Mouse (Mus musculus) liver, embryonic 18 days (tissue): ENCODE results near the gene Mthfsd. TPM values are rescaled to one million over a fixed set of nuclear protein-coding genes. Genes with fewer than 3 reads are reported as not detected.

Source experiments
- polyA plus RNA-seq: library from polyadenylated mRNA; depleted of rRNA; stranded (reverse); fragments of >200 nt; gene quantifications from 2 replicates; pipeline ENCODE4 v1.2.3, GENCODE M21; 2012; rRNA removed

Gene Mthfsd
- 18.4 and 21.1 TPM in 2 replicates for polyA plus RNA-seq

GRCm38 (mm10) chr8:121107668-121108656 lies at the start of gene Mthfsd:
Gene Mthfsd (minus strand): TSS chr8:121108392.

GRCm38 (mm10) chr8:121127756-121128375 lies 19.7 kb upstream of the Mthfsd start, which contains the start of gene Foxl1:
Gene Foxl1 (plus strand): TSS chr8:121127940.

GRCm38 (mm10) chr8:121115948-121116347 lies 7.8 kb upstream of the Mthfsd start, which contains the start of gene Foxc2:
Gene Foxc2 (plus strand): TSS chr8:121116171.

GRCm38 (mm10) chr8:121084210-121084951 lies 23.8 kb downstream of the Mthfsd start, which contains the start of gene Foxf1:
Gene Foxf1 (plus strand): TSS chr8:121084386.

Other genes with a start within 250 kb of the Mthfsd start
- 2.6 and 2.9 TPM in 2 replicates for gene Foxf1, start 24.0 kb downstream of the Mthfsd start, polyA plus RNA-seq
- gene Foxc2, start 7.8 kb upstream of the Mthfsd start, polyA plus RNA-seq = 0.03 and 0.05 TPM in 2 replicates
- 0.01 and 0.04 TPM in 2 replicates for gene Foxl1, start 19.5 kb upstream of the Mthfsd start, polyA plus RNA-seq